Mouse (Mus musculus): ENCODE measurements around the gene Smlr1. TPM values are rescaled to one million over a fixed set of nuclear protein-coding genes. Genes with fewer than 3 reads are reported as not detected.
A peak's percentile ranks its signal among the peaks of the same experiment; 100 is the strongest.

The Smlr1 gene
- polyA plus RNA-seq, 1 experiment from 2014 or later: not detected

DNA sequence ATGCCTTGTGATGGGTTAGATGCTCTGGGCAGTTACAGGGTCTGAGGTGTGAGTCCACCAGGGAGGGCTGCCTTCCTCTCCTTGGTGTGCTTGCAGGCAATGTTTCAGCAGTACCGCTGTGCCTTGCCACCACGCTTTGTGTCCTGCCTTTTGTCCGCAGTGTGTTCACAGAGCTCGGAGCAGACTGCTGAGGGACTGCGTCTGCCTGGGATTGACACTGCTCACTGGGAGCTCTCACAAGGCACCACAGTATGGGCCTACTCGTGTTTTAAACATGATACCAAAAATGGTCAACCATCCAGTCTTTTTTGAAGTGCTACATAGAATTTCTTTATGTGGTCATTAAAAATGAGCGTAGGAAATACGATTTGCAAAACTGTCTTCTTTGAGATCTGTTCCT lies 12.3 kb downstream of the Smlr1 start:
- ATAC-seq (ENCODE audit: low FRiP score, low TSS enrichment) (no peak), DNase-seq (no peak)
- Histone ChIP-seq H3K4me1 (ENCODE audit: control insufficient read depth, insufficient read depth, low read length) (no peaks in the 10 kb centered on the region), H3K27ac (replicated peaks; ENCODE audit: low read depth, low read length) (no peak overlapping the region), H3K4me3 (replicated peaks; ENCODE audit: low read depth, low read length) (no peak overlapping the region), H3K36me3 (ENCODE audit: control insufficient read depth, insufficient read depth, low read length) (no peaks in the 10 kb centered on the region), H3K4me2 (ENCODE audit: low read length) (no peak overlapping the region), H3K9ac (replicated peaks; ENCODE audit: low read length) (no peak overlapping the region), H3K27me3 (ENCODE audit: control insufficient read depth, insufficient read depth, low read length) (no peaks in the 10 kb centered on the region), H3K9me3 (ENCODE audit: control insufficient read depth, low read length) (no peaks in the 10 kb centered on the region)
- 71% methylated on average over 8 of the region's 8 CpGs for WGBS

DNA sequence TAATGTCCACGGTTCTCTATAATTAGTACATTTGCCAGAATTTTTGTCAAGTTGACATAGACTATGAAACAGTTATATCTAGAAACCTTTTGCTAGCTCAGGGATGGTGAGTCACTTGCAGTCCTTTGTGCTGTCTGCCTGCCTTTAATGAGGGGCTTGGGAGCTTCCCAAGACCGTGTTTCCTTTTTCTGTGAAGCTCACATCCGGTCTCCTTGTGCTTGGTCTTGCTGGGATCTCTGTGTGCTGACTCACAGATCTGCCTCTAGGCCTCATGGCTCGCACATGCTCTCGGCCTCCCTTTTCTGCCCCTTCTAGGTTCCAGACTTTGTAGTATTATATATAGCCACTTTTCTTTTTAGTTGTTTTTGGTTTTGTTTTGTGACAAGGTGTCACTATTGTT lies 15.6 kb downstream of the Smlr1 start:
- Histone ChIP-seq H3K4me2 (ENCODE audit: low read length) (no peak overlapping the region), H3K27me3 (ENCODE audit: control insufficient read depth, insufficient read depth, low read length) (no peaks in the 10 kb centered on the region), H3K9me3 (ENCODE audit: control insufficient read depth, low read length) (no peaks in the 10 kb centered on the region), H3K4me1 (ENCODE audit: control insufficient read depth, insufficient read depth, low read length) (no peaks in the 10 kb centered on the region), H3K9ac (replicated peaks; ENCODE audit: low read length) (no peak overlapping the region), H3K36me3 (ENCODE audit: control insufficient read depth, insufficient read depth, low read length) (no peaks in the 10 kb centered on the region), H3K4me3 (replicated peaks; ENCODE audit: low read depth, low read length) (no peak overlapping the region), H3K27ac (replicated peaks; ENCODE audit: low read depth, low read length) (no peak overlapping the region)
- no peak for ATAC-seq (ENCODE audit: low FRiP score, low TSS enrichment)
- whole genome bisulfite sequencing: 92% methylated on average over 5 of the region's 5 CpGs
- no peak for DNase-seq

DNA sequence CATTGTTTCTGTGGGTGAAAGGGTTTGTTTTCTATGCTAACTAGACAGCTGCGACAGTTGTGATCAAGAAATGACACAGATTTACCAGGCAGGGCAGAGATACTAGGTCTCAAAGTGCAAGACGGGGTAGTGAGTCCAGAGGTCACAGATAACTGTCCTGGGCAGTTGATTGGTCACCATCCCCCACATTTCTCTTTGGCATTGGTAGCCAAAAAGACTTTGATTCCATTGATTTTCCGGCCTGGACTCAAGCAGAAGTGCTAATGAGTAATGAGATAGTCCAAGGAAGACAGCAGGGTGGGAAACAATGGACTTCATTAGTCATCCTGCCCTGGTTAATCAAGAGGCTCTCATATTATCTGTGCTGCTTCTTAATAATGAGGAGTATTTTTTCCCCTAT lies 16.1 kb downstream of the Smlr1 start:
- H3K9ac ChIP-seq (replicated peaks; ENCODE audit: low read length): no peak overlapping the region
- WGBS: 74% methylated on average over 3 of the region's 3 CpGs
- ATAC-seq (ENCODE audit: low FRiP score, low TSS enrichment) (no peak), DNase-seq (no peak)
- no peaks in the 10 kb centered on the region for H3K4me1 ChIP-seq (ENCODE audit: control insufficient read depth, insufficient read depth, low read length)
- H3K27ac ChIP-seq (replicated peaks; ENCODE audit: low read depth, low read length): no peak overlapping the region
- H3K27me3 ChIP-seq (ENCODE audit: control insufficient read depth, insufficient read depth, low read length): no peaks in the 10 kb centered on the region
- no peak overlapping the region for H3K4me2 ChIP-seq (ENCODE audit: low read length)
- H3K9me3 ChIP-seq (ENCODE audit: control insufficient read depth, low read length): no peaks in the 10 kb centered on the region
- no peaks in the 10 kb centered on the region for H3K36me3 ChIP-seq (ENCODE audit: control insufficient read depth, insufficient read depth, low read length)
- H3K4me3 ChIP-seq (replicated peaks; ENCODE audit: low read depth, low read length): no peak overlapping the region

DNA sequence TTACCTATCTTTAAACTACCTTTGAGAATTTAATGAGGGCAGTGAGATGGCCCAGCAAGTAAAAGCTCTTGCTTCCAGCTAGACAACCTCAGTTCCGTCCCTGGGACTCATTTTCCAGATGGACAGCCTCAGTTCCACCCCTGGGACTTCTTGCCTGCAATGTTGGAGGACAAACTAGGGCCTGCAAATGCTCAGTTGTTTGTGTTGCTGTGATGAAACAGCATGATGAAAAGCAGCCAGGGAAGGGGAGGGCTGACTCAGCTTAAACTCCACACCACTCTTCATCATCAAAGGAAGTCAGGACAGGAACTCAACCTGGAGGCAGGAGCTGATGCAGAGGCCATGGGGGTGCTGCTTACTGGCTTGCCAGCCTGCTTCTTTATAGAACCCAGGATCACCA lies 22.2 kb downstream of the Smlr1 start:
- no peaks in the 10 kb centered on the region for H3K9me3 ChIP-seq (ENCODE audit: control insufficient read depth, low read length)
- H3K27me3 ChIP-seq (ENCODE audit: control insufficient read depth, insufficient read depth, low read length): no peaks in the 10 kb centered on the region
- H3K36me3 ChIP-seq (ENCODE audit: control insufficient read depth, insufficient read depth, low read length): no peaks in the 10 kb centered on the region
- no peak overlapping the region for H3K4me3 ChIP-seq (replicated peaks; ENCODE audit: low read depth, low read length)
- DNase-seq (no peak), ATAC-seq (ENCODE audit: low FRiP score, low TSS enrichment) (no peak)
- H3K4me1 ChIP-seq (ENCODE audit: control insufficient read depth, insufficient read depth, low read length): no peaks in the 10 kb centered on the region
- H3K4me2 ChIP-seq (ENCODE audit: low read length): no peak overlapping the region
- 65% methylated on average over 1 of the region's 1 CpGs for WGBS
- no peak overlapping the region for H3K27ac ChIP-seq (replicated peaks; ENCODE audit: low read depth, low read length)
- no peak overlapping the region for H3K9ac ChIP-seq (replicated peaks; ENCODE audit: low read length)

DNA sequence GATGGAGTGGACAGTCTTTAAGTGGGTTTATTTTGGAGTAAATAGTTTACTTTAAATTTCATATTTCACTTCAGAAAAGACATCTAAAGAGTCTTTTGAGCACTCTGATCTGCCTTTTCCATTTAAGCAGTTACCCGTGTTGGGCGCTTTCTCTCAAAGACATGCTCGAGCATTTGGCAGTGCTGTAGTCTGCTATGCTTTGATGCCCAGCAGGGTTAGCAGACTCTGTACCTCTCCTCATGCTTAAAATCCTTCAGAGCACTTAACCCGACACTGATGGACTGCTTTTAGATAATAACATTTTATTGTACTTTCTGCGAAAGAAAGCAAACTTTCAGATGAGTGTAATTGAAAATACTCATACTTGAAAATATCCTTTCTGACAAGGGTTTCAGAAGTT lies 32.8 kb downstream of the Smlr1 start:
- ATAC-seq (ENCODE audit: low FRiP score, low TSS enrichment): no peak
- Histone ChIP-seq H3K27ac (replicated peaks; ENCODE audit: low read depth, low read length) (no peak overlapping the region), H3K4me3 (replicated peaks; ENCODE audit: low read depth, low read length) (no peak overlapping the region), H3K27me3 (ENCODE audit: control insufficient read depth, insufficient read depth, low read length) (no peaks in the 10 kb centered on the region), H3K9ac (replicated peaks; ENCODE audit: low read length) (no peak overlapping the region), H3K9me3 (ENCODE audit: control insufficient read depth, low read length) (no peaks in the 10 kb centered on the region), H3K36me3 (ENCODE audit: control insufficient read depth, insufficient read depth, low read length) (no peaks in the 10 kb centered on the region), H3K4me2 (ENCODE audit: low read length) (no peak overlapping the region), H3K4me1 (ENCODE audit: control insufficient read depth, insufficient read depth, low read length) (no peaks in the 10 kb centered on the region)
- 91% methylated on average over 5 of the region's 5 CpGs for WGBS
- DNase-seq: no peak

DNA sequence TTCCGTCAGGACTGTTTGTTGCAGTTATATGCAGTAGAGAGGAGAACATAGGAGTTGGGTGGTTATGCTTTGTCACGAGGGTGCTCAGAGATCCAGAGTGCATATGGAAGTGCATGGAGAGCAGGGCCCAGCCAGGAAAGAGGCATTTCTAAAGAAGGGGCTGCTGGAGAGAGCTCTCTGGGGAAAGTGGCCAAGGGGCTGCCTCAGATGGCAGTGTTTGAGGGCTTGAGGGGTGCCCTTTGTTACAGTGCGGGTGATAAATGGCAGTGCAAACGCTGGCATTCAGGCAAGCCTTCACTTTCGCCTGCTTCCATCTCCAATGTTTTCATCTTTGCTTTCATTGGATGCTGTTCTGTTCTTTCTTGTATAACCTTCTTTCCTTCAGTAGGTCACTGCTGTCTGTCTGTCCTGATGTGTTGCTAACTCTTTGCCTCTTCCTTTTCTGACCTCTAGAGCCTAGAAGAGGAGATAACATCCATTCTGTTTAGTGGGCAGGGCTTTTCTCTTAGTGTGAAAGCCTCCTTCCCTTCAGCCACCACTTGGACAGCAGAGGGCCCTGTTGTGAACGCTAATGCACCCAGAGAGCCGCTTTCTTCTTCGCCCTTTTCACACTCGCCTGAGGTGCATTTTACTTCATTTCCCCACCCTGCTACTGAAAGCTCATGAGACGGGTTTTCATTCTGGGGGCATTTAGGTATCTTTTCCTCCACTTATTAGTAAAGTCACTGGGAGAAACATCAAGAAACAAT lies 36.6 kb downstream of the Smlr1 start:
- H3K4me1 ChIP-seq (ENCODE audit: control insufficient read depth, insufficient read depth, low read length): no peaks in the 10 kb centered on the region
- DNase-seq (peak; percentile 35), ATAC-seq (ENCODE audit: low FRiP score, low TSS enrichment) (no peak)
- no peaks in the 10 kb centered on the region for H3K36me3 ChIP-seq (ENCODE audit: control insufficient read depth, insufficient read depth, low read length)
- no peak overlapping the region for H3K9ac ChIP-seq (replicated peaks; ENCODE audit: low read length)
- no peak overlapping the region for H3K4me3 ChIP-seq (replicated peaks; ENCODE audit: low read depth, low read length)
- no peak overlapping the region for H3K27ac ChIP-seq (replicated peaks; ENCODE audit: low read depth, low read length)
- WGBS: 63% methylated on average over 10 of the region's 10 CpGs
- H3K9me3 ChIP-seq (ENCODE audit: control insufficient read depth, low read length): no peaks in the 10 kb centered on the region
- H3K4me2 ChIP-seq (ENCODE audit: low read length): no peak overlapping the region
- no peaks in the 10 kb centered on the region for H3K27me3 ChIP-seq (ENCODE audit: control insufficient read depth, insufficient read depth, low read length)

DNA sequence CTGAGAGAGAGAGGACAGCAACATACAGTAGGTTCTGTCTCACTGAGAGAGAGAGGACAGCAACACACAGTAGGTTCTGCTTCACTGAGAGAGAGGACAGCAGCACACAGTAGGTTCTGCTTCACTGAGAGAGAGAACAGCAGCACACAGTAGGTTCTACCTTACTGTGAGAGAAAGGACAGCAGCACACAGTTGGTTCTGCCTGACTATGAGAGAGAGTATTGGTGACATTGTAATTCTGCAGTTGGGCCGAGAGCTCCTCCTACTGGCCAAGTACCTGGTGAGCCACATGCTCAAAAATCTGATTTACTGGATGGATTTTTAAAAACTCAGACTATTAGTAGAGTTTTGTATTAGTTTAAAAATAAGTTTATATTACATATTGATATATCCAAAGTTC lies 47.6 kb downstream of the Smlr1 start:
- peak; percentile 58; the same call in 1 of the 2 replicates for ATAC-seq (ENCODE audit: low FRiP score, low TSS enrichment)
- no peaks in the 10 kb centered on the region for H3K27me3 ChIP-seq (ENCODE audit: control insufficient read depth, insufficient read depth, low read length)
- 11% methylated on average over 1 of the region's 1 CpGs for WGBS
- no peak overlapping the region for H3K27ac ChIP-seq (replicated peaks; ENCODE audit: low read depth, low read length)
- H3K4me2 ChIP-seq (ENCODE audit: low read length): no peak overlapping the region
- no peaks in the 10 kb centered on the region for H3K4me1 ChIP-seq (ENCODE audit: control insufficient read depth, insufficient read depth, low read length)
- peak; percentile 86 for DNase-seq
- no peaks in the 10 kb centered on the region for H3K9me3 ChIP-seq (ENCODE audit: control insufficient read depth, low read length)
- H3K36me3 ChIP-seq (ENCODE audit: control insufficient read depth, insufficient read depth, low read length): no peaks in the 10 kb centered on the region
- no peak overlapping the region for H3K9ac ChIP-seq (replicated peaks; ENCODE audit: low read length)
- no peak overlapping the region for H3K4me3 ChIP-seq (replicated peaks; ENCODE audit: low read depth, low read length)

DNA sequence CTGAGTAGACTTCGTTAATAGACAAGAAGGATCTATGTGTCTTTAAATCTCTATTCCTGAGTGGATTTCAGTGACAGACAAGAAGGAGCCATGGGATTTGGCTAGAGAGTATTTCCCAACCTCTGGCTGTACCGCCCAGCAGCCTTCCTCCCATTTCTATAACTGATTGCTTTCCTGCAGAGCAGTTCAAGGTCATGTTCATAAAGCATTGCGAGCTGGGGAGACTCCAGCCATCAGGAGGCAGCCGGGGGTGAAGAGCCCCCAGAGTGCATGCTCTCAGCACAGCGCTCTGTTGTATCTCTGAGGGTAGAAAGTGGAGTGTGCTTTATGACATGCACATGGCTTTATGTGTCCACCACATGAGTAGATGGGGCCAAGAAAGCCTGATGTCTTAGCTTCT lies 53.3 kb downstream of the Smlr1 start:
- Histone ChIP-seq H3K9me3 (ENCODE audit: control insufficient read depth, low read length) (no peaks in the 10 kb centered on the region), H3K27ac (replicated peaks; ENCODE audit: low read depth, low read length) (no peak overlapping the region), H3K36me3 (ENCODE audit: control insufficient read depth, insufficient read depth, low read length) (no peaks in the 10 kb centered on the region), H3K4me3 (replicated peaks; ENCODE audit: low read depth, low read length) (no peak overlapping the region), H3K4me1 (ENCODE audit: control insufficient read depth, insufficient read depth, low read length) (no peaks in the 10 kb centered on the region), H3K4me2 (ENCODE audit: low read length) (no peak overlapping the region), H3K9ac (replicated peaks; ENCODE audit: low read length) (no peak overlapping the region), H3K27me3 (ENCODE audit: control insufficient read depth, insufficient read depth, low read length) (no peaks in the 10 kb centered on the region)
- DNase-seq: no peak
- WGBS: 78% methylated on average over 5 of the region's 5 CpGs
- ATAC-seq (ENCODE audit: low FRiP score, low TSS enrichment): no peak

DNA sequence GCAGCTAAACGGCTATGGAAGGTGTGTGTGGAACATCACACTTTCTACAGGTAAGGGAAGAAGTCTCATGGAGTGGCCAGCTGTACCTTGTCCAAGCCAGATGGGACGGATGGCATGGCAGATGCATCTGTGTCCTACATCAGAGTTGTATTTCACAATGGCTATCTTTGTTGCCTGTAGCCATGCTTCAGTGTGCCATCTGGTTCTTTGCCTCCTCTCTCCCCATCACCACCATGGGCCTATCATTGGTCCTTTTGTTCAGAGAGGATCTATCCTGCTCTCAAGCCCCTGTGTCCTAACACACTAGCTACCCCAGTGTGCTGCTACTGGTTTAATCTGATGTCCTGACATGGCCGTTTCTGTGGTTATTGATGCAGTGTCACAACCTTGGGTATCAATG lies 56.4 kb downstream of the Smlr1 start:
- no peak for DNase-seq
- WGBS: 91% methylated on average over 3 of the region's 3 CpGs

More for the DNA sequence above, 56.4 kb downstream of the Smlr1 start:
- Histone ChIP-seq H3K9me3 (ENCODE audit: control insufficient read depth, low read length) (no peaks in the 10 kb centered on the region), H3K4me3 (replicated peaks; ENCODE audit: low read depth, low read length) (no peak overlapping the region), H3K4me1 (ENCODE audit: control insufficient read depth, insufficient read depth, low read length) (no peaks in the 10 kb centered on the region), H3K36me3 (ENCODE audit: control insufficient read depth, insufficient read depth, low read length) (no peaks in the 10 kb centered on the region), H3K9ac (replicated peaks; ENCODE audit: low read length) (no peak overlapping the region), H3K27ac (replicated peaks; ENCODE audit: low read depth, low read length) (no peak overlapping the region), H3K27me3 (ENCODE audit: control insufficient read depth, insufficient read depth, low read length) (no peaks in the 10 kb centered on the region), H3K4me2 (ENCODE audit: low read length) (no peak overlapping the region)
- ATAC-seq (ENCODE audit: low FRiP score, low TSS enrichment): no peak
